In genomic region chr11:19015381-19015730, GRCm38 (mm10) we compare ENCODE assay signal across 8 mouse cellular contexts. TPM values are rescaled to one million over a fixed set of nuclear protein-coding genes. Genes with fewer than 3 reads are reported as not detected.
DNase-seq lines count a peak whose midpoint lies in the region; ATAC-seq and TF ChIP-seq lines count a peak whose summit lies in the region.

No protein-coding gene starts in this region.

- no peak for TF ChIP-seq CTCF in lung, adult 2 months (IDR thresholded peaks at IDR 0.05; ENCODE audit: insufficient read depth, low read length)

- TF ChIP-seq POLR2A in lung, adult 2 months (IDR thresholded peaks at IDR 0.05; ENCODE audit: borderline replicate concordance, extremely low read depth, low read depth, low read length): no peak

- 8% methylated on average over 5 of the region's 5 CpGs for WGBS in lung, adult 2 months
- under 1% methylated on average over 5 of the region's 5 CpGs for WGBS in forebrain, embryonic 11.5 days
- 4% methylated on average over 5 of the region's 5 CpGs for WGBS in intestine, embryonic 16.5 days
- WGBS in neural tube, embryonic 13.5 days: 2% methylated on average over 5 of the region's 5 CpGs

- DNase-seq in lung, adult 2 months: no peak
- no peak for DNase-seq in lung, postnatal 25 days (ENCODE audit: low spot score)
- DNase-seq in forebrain, embryonic 11.5 days (ENCODE audit: low spot score): no peak
- DNase-seq in thymus, postnatal 0 days (ENCODE audit: low spot score): no peak
- no peak for DNase-seq in layer of hippocampus, postnatal 10 days (ENCODE audit: low spot score in 2 of 2)
- no peak for DNase-seq in left cerebral cortex, postnatal 25 days (ENCODE audit: low spot score in 2 of 2)

- H3K9me3 ChIP-seq in forebrain, embryonic 11.5 days (ENCODE audit: control insufficient read depth, low read length): no peaks in the 10 kb centered on the region
- H3K9me3 ChIP-seq in intestine, embryonic 16.5 days (ENCODE audit: control insufficient read depth, low read length): no peaks in the 10 kb centered on the region
- no peaks in the 10 kb centered on the region for H3K9me3 ChIP-seq in neural tube, embryonic 13.5 days

- H3K9ac ChIP-seq in forebrain, embryonic 11.5 days (ENCODE audit: low read length): peak overlapping the region; percentile 57
- peak overlapping the region; percentile 89 for H3K9ac ChIP-seq in intestine, embryonic 16.5 days (ENCODE audit: low read depth, low read length)
- H3K9ac ChIP-seq in neural tube, embryonic 13.5 days: peak overlapping the region; percentile 100

- H3K4me3 ChIP-seq in lung, adult 2 months (replicated peaks; ENCODE audit: extremely low read depth, low read depth, low read length): peak overlapping the region; percentile 69
- H3K4me3 ChIP-seq in forebrain, embryonic 11.5 days (ENCODE audit: low read depth, low read length): peak overlapping the region; percentile 57
- H3K4me3 ChIP-seq in intestine, embryonic 16.5 days (ENCODE audit: low read length): peak overlapping the region; percentile 62
- peak overlapping the region; percentile 77 for H3K4me3 ChIP-seq in neural tube, embryonic 13.5 days

- peak overlapping the region; percentile 82 for H3K4me2 ChIP-seq in forebrain, embryonic 11.5 days (ENCODE audit: low read depth, low read length, severe bottlenecking)
- H3K4me2 ChIP-seq in intestine, embryonic 16.5 days (ENCODE audit: low read depth, low read length): peak overlapping the region; percentile 83
- peak overlapping the region; percentile 92 for H3K4me2 ChIP-seq in neural tube, embryonic 13.5 days

- no peaks in the 10 kb centered on the region for H3K36me3 ChIP-seq in forebrain, embryonic 11.5 days (ENCODE audit: control insufficient read depth, insufficient read depth, low read length)
- H3K36me3 ChIP-seq in intestine, embryonic 16.5 days (ENCODE audit: control insufficient read depth, insufficient read depth, low read length): no peaks in the 10 kb centered on the region; the same call in 1 of the 2 replicates
- H3K36me3 ChIP-seq in neural tube, embryonic 13.5 days: peaks cover 9% of the 10 kb centered on the region; the same call in 1 of the 2 replicates

- ATAC-seq in forebrain, embryonic 11.5 days (replicated peaks; ENCODE audit: low FRiP score): no peak
- ATAC-seq in intestine, embryonic 16.5 days: no peak
- no peak for ATAC-seq in neural tube, embryonic 13.5 days (ENCODE audit: low read depth)

- no peak overlapping the region for H3K27ac ChIP-seq in forebrain, embryonic 11.5 days (ENCODE audit: low read depth, low read length)
- peak overlapping the region; percentile 90 for H3K27ac ChIP-seq in intestine, embryonic 16.5 days (ENCODE audit: low read length)
- peak overlapping the region; percentile 100 for H3K27ac ChIP-seq in neural tube, embryonic 13.5 days (replicated peaks)

- H3K4me1 ChIP-seq in lung, adult 2 months (ENCODE audit: control insufficient read depth, insufficient read depth, low read length): peaks cover 3% of the 10 kb centered on the region
- H3K4me1 ChIP-seq in forebrain, embryonic 11.5 days (replicated peaks; ENCODE audit: control insufficient read depth, insufficient read depth, low read length): peaks cover 11% of the 10 kb centered on the region; the same call in 1 of the 2 replicates
- H3K4me1 ChIP-seq in intestine, embryonic 16.5 days (ENCODE audit: control insufficient read depth, insufficient read depth, low read length): no peaks in the 10 kb centered on the region
- peaks cover 53% of the 10 kb centered on the region for H3K4me1 ChIP-seq in neural tube, embryonic 13.5 days (replicated peaks)

- intact Hi-C loops in left cerebral cortex, postnatal 25 days (cut with DNase I): loop anchor here (5.0 kb wide), 1 partner anchor 263 kb away; no protein-coding TSS in a partner anchor

- H3K27me3 ChIP-seq in forebrain, embryonic 11.5 days (ENCODE audit: control insufficient read depth, insufficient read depth, low read length): peaks cover 29% of the 10 kb centered on the region
- H3K27me3 ChIP-seq in intestine, embryonic 16.5 days (replicated peaks; ENCODE audit: control insufficient read depth, insufficient read depth, low read length): no peaks in the 10 kb centered on the region
- no peaks in the 10 kb centered on the region for H3K27me3 ChIP-seq in neural tube, embryonic 13.5 days

RNA-seq across cellular contexts. Expression of gene Meis1, which starts 3.4 kb away (rescaled TPM):
- polyA plus RNA-seq in lung, adult 2 months (2012; rRNA removed): 26.0 and 31.3 TPM in 2 replicates
- 29.9 and 34.1 TPM in 2 replicates for polyA plus RNA-seq in forebrain, embryonic 11.5 days (2014; fragmentation: Nextera tagmentation; extraction: Ambion mirVana)
- polyA plus RNA-seq in intestine, embryonic 16.5 days (2015; fragmentation: Nextera tagmentation; extraction: Ambion mirVana): 76.1 and 84.7 TPM in 2 replicates
- polyA plus RNA-seq in neural tube, embryonic 13.5 days (2015; fragmentation: Nextera tagmentation; extraction: Ambion mirVana): 159 and 171 TPM in 2 replicates
- polyA plus RNA-seq in thymus, postnatal 0 days (2015; fragmentation: Nextera tagmentation; extraction: Ambion mirVana): 15.6 and 16.5 TPM in 2 replicates
- total RNA-seq in layer of hippocampus, postnatal 10 days (2021): 1 to 10 TPM; 1.8 to 2.2 TPM
- total RNA-seq in left cerebral cortex, postnatal 25 days (2021): 1 to 10 TPM; 5.0 to 5.8 TPM
